Mouse (Mus musculus): ENCODE results near the gene Cyb561a3.

GRCm38 (mm10) chr19:10564278-10564677 is 12.7 kb upstream of the Cyb561a3 start:
- TF ChIP-seq CTCF (IDR thresholded peaks at IDR 0.05; ENCODE audit: extremely low read depth, insufficient read depth, low read length) = no peak
- TF ChIP-seq POLR2A (IDR thresholded peaks at IDR 0.05; ENCODE audit: extremely low read depth, insufficient read depth, low read length) = no peak

Measured in cortical plate, adult 2 months (tissue).